Mouse (Mus musculus) C3H10T1/2 (cell line): ENCODE data around the gene Mrpl3. TPM values are rescaled to one million over a fixed set of nuclear protein-coding genes. Genes with fewer than 3 reads are reported as not detected.

Experiments
- polyA plus RNA-seq, 2 experiments: library from polyadenylated mRNA; unstranded; fragments of >200 nt; fragmentation: generic; extraction: Trizol; gene quantifications; one replicate each; pipeline ENCODE4 v1.2.1; 2012; ENCODE audit warnings: missing spikeins in 2 of 2

The Mrpl3 gene
- polyA plus RNA-seq: 10 to 100 TPM; 31.7 to 54.0 TPM

DNA sequence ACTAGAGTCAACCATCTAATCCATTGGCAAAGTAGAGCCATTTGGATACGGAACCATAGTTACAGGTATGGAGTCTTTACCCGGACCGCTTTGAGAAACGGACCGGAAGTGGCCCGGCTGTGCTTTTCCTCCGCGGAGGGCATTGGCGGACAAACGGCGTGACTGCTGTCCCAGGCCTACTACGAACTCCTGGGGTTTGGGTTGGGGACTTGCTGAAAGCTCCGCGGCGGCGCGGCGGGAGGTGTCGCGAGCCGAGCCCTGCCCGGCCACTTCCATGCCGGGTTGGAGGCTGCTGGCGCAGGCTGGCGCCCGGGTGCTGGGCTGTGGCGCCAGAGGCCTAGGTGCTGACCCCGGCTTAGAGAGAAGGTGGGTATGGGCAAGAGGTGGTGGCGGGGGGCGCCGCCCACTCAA is at the start of gene Mrpl3:
TSS of gene Mrpl3 (plus strand) at position 93 of the 411 bp plus-strand sequence.

Other genes starting within 250 kb of the Mrpl3 start
- 1 to 10 TPM in 1 of 2 experiments, under 1 TPM in 1; 0.26 to 1.8 TPM for gene Nudt16, start 78.6 kb downstream of the Mrpl3 start, polyA plus RNA-seq
- not detected for gene 1700080E11Rik, start 91.9 kb downstream of the Mrpl3 start, polyA plus RNA-seq